Mouse (Mus musculus) forebrain, embryonic 13.5 days (tissue): ENCODE measurements at regions not wholly inside any gene's neighbourhood (a gene's known extent, or its start where the extent isn't known, plus 50 kb on each side); places are given as distances from the start of the nearest gene placed in this dataset.

Experiments
- ATAC-seq: fragments of 200-750 bp; cut with Nextera tagmentation; 2 replicates; pipeline ENCODE4 v1.8.0; 2017
- H3K27ac ChIP-seq: fragments of 300-500 bp; sonication (generic); 2 replicates; pipeline ENCODE4 v1.5.1; 2015; ENCODE audit warnings: inconsistent platforms, mild to moderate bottlenecking, moderate library complexity
- H3K27me3 ChIP-seq: fragments of 300-500 bp; sonication (generic); 2 replicates; pipeline ENCODE4 v1.6.1; 2015; ENCODE audit warnings: mild to moderate bottlenecking, inconsistent platforms
- H3K36me3 ChIP-seq: fragments of 300-500 bp; sonication (generic); 2 replicates; pipeline ENCODE4 v1.6.1; 2015; ENCODE audit warnings: mild to moderate bottlenecking, inconsistent platforms; ENCODE audit not compliant: poor library complexity, severe bottlenecking
- H3K4me1 ChIP-seq: fragments of 300-500 bp; sonication (generic); 2 replicates; pipeline ENCODE4 v1.6.1; 2015; ENCODE audit warnings: inconsistent platforms
- H3K4me2 ChIP-seq: fragments of 300-500 bp; sonication (generic); 2 replicates; pipeline ENCODE4 v1.6.1; 2015; ENCODE audit warnings: inconsistent platforms, mild to moderate bottlenecking, moderate library complexity
- H3K4me3 ChIP-seq: fragments of 300-500 bp; sonication (generic); 2 replicates; pipeline ENCODE4 v1.5.1; 2015; ENCODE audit warnings: mild to moderate bottlenecking, inconsistent platforms
- H3K9ac ChIP-seq: fragments of 300-500 bp; sonication (generic); 2 replicates; pipeline ENCODE4 v1.6.1; 2015; ENCODE audit warnings: mild to moderate bottlenecking, inconsistent platforms
- H3K9me3 ChIP-seq: fragments of 300-500 bp; sonication (generic); replicated peaks from 2 replicates; pipeline ENCODE4 v1.6.1; 2016; ENCODE audit warnings: inconsistent platforms
- WGBS: fragments of 180-500 bp; shearing (Covaris S2); methylation state at CpG from one replicate; pipeline ENCODE4 v1.1.7; 2015; 5-methylcytosine and 5-hydroxymethylcytosine counted together

GRCm38 (mm10) chr11:18749265-18750079 lies 269.3 kb downstream of the Meis1 start:
- H3K9me3 ChIP-seq, result no peaks in the 10 kb centered on the region
- 0 out of 2 replicates have a peak, but pooled peaks have one; percentile 19 for ATAC-seq
- H3K27me3 ChIP-seq, result peaks cover 21% of the 10 kb centered on the region; the same call in 1 of the 2 replicates
- H3K4me1 ChIP-seq, result peaks cover 70% of the 10 kb centered on the region
- no peak overlapping the region for H3K4me2 ChIP-seq
- H3K4me3 ChIP-seq, result no peak overlapping the region
- peak overlapping the region; percentile 25; the same call in 1 of the 2 replicates for H3K27ac ChIP-seq
- H3K36me3 ChIP-seq, result no peaks in the 10 kb centered on the region
- 38% methylated on average over 9 of the region's 9 CpGs for WGBS
- H3K9ac ChIP-seq, result no peak overlapping the region

DNA sequence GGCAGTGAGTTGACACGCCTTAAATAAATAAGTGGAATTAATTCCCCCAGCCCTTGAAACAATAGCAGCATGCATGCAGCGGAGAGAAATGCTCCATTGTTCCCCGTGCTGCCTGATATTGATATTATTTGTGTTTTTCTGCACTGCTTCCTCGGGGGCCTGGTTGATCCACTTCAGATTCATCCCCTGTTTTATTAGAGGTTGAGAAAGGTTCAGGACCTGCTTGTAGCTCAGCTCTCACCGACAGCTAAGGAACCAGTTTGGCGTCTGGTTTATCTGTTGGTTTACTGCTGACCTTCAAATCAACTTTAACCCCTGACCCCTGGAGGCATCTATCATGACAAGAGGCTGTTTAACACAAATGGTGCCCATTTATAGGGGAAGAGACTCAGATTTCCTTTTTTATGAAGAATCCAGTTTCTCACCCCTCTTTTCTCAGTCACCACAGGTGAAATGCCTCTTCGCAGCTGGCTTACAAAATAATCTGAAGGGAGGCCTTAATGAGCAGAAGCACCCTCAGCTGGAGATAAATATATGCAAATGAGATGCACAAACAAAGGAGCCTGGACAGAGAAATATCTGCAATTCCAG lies 270.8 kb downstream of the Meis1 start:
- Histone ChIP-seq H3K36me3 (no peaks in the 10 kb centered on the region), H3K4me2 (0 out of 2 replicates have a peak overlapping the region, but pooled peaks have one; percentile 12), H3K27me3 (peaks cover 15% of the 10 kb centered on the region; the same call in 1 of the 2 replicates), H3K9me3 (no peaks in the 10 kb centered on the region), H3K27ac (peak overlapping the region; percentile 55), H3K4me3 (no peak overlapping the region), H3K9ac (no peak overlapping the region), H3K4me1 (peaks cover 61% of the 10 kb centered on the region)
- 10% methylated on average over 7 of the region's 7 CpGs for WGBS
- ATAC-seq, result peak; percentile 50; the same call in 1 of the 2 replicates

DNA sequence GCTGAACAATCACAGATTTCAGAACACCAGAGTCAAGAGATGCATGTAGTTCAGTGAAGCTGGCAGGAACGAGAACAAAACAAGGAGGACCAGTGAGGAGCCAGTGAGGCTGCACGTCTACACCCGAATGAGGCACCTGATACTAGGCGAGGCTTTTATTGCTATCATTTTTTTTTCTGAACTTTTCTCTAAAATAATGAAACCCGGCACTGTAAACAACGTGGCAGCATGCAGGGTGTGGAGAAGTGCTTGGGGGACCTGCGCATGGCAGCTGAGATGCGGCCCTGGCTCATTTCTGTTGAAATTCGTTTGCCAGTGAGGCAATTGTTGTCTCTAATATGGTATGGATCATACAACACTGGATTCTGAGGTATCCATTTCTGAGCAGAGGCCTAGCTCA lies 271.4 kb downstream of the Meis1 start:
- no peaks in the 10 kb centered on the region for H3K36me3 ChIP-seq

GRCm38 (mm10) chr11:18746486-18746885 lies 272.3 kb downstream of the Meis1 start:
- no peak for ATAC-seq
- H3K9ac ChIP-seq, result no peak overlapping the region
- WGBS, result 45% methylated on average over 5 of the region's 5 CpGs
- 0 out of 2 replicates have a peak, but pooled peaks cover 8% of the 10 kb centered on the region for H3K27me3 ChIP-seq
- H3K36me3 ChIP-seq, result no peaks in the 10 kb centered on the region
- no peak overlapping the region for H3K4me3 ChIP-seq
- H3K4me1 ChIP-seq, result peaks cover 49% of the 10 kb centered on the region
- H3K9me3 ChIP-seq, result no peaks in the 10 kb centered on the region
- H3K27ac ChIP-seq, result no peak overlapping the region
- H3K4me2 ChIP-seq, result no peak overlapping the region

More for the DNA sequence above, 271.4 kb downstream of the Meis1 start:
- H3K27ac ChIP-seq, result peak overlapping the region; percentile 55; the same call in 1 of the 2 replicates
- H3K4me2 ChIP-seq, result no peak overlapping the region
- no peak overlapping the region for H3K4me3 ChIP-seq
- 49% methylated on average over 9 of the region's 9 CpGs for WGBS
- H3K9me3 ChIP-seq, result no peaks in the 10 kb centered on the region
- no peak for ATAC-seq
- no peak overlapping the region for H3K9ac ChIP-seq
- H3K27me3 ChIP-seq, result peaks cover 9% of the 10 kb centered on the region; the same call in 1 of the 2 replicates
- peaks cover 57% of the 10 kb centered on the region for H3K4me1 ChIP-seq

GRCm38 (mm10) chr11:18745840-18746239 lies 272.9 kb downstream of the Meis1 start:
- Histone ChIP-seq H3K36me3 (no peaks in the 10 kb centered on the region), H3K9ac (no peak overlapping the region), H3K27me3 (0 out of 2 replicates have a peak, but pooled peaks cover 8% of the 10 kb centered on the region), H3K4me1 (peaks cover 42% of the 10 kb centered on the region), H3K9me3 (no peaks in the 10 kb centered on the region), H3K4me3 (no peak overlapping the region), H3K4me2 (no peak overlapping the region), H3K27ac (no peak overlapping the region)
- WGBS, result 68% methylated on average over 10 of the region's 10 CpGs
- ATAC-seq, result no peak

DNA sequence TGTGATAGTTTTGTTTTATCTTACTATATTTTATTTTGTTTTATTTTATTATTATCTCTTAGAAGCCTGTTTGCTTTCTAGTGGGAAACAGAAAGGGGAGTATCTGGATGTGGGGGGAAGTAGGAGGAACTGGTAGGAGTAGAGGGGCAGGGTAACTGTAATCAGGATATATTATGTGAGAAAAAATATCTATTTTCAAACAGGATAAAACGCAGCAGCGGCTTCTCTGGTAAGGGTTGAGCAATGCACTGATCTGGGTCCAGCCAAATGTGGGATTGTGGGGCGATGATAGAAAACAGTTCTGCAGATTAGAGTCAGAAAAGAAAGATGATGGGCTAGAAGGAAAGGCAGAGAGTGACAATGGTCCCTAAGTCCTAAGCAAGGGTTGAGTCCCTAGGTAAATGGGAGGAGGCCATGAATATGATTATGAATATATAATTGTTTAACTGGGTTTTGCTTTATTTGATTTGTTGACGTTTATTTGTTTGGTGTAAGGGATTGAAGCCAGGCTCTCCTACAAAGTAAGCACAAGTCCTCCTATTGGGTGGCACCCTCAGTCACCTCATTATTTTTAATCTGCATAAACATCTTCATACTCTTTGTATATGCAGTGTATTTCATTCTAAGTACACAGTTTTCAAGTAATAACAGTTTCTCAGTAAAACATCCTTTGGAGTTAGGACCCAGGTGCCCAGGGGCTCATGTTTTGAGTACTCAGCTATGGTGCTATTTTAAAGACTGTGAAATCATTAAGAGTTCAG lies 283.7 kb downstream of the Meis1 start:
- 97% methylated on average over 4 of the region's 4 CpGs for WGBS
- H3K4me3 ChIP-seq, result no peak overlapping the region
- no peaks in the 10 kb centered on the region for H3K4me1 ChIP-seq
- H3K27ac ChIP-seq, result no peak overlapping the region
- no peaks in the 10 kb centered on the region for H3K36me3 ChIP-seq
- no peaks in the 10 kb centered on the region for H3K9me3 ChIP-seq
- H3K4me2 ChIP-seq, result no peak overlapping the region
- no peak for ATAC-seq
- no peaks in the 10 kb centered on the region for H3K27me3 ChIP-seq
- H3K9ac ChIP-seq, result no peak overlapping the region

GRCm38 (mm10) chr11:18734075-18734474 lies 284.7 kb downstream of the Meis1 start:
- ATAC-seq, result no peak
- Histone ChIP-seq H3K27ac (no peak overlapping the region), H3K4me2 (no peak overlapping the region), H3K36me3 (no peaks in the 10 kb centered on the region), H3K4me1 (no peaks in the 10 kb centered on the region), H3K9me3 (no peaks in the 10 kb centered on the region), H3K9ac (no peak overlapping the region), H3K4me3 (no peak overlapping the region), H3K27me3 (no peaks in the 10 kb centered on the region)
- 100% methylated on average over 1 of the region's 1 CpGs for WGBS

- ATAC-seq, result no peak
- WGBS, result 49% methylated on average over 4 of the region's 4 CpGs
Observed at GRCm38 (mm10) chr11:18729742-18730141, 289.0 kb downstream of the Meis1 start.

DNA sequence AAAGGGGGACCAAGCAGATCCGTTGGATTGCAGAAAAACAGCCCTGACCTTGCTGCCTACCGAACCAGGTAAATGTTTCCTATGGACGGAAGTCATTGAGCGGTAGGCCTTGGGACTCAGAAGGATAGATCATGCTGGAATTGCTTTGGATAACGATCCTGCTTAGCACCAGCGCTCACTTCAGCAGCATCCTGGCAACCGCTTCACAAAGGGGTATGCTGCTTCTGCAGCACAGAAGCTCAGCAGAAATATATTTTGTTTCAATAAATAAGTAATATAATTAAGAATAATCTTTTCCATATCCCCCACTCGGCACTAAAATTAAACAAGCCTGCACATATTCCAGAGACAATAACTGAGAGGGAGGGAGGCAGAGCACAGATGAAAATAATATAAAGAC lies 296.0 kb downstream of the Meis1 start:
- H3K4me2 ChIP-seq, result no peak overlapping the region
- no peak overlapping the region for H3K4me3 ChIP-seq
- WGBS, result 73% methylated on average over 8 of the region's 8 CpGs
- no peaks in the 10 kb centered on the region for H3K27me3 ChIP-seq
- H3K36me3 ChIP-seq, result no peaks in the 10 kb centered on the region
- no peaks in the 10 kb centered on the region for H3K4me1 ChIP-seq
- H3K9me3 ChIP-seq, result no peaks in the 10 kb centered on the region
- no peak overlapping the region for H3K27ac ChIP-seq
- no peak overlapping the region for H3K9ac ChIP-seq
- ATAC-seq, result no peak

More at GRCm38 (mm10) chr11:18729742-18730141, 289.0 kb downstream of the Meis1 start:
- Histone ChIP-seq H3K9ac (no peak overlapping the region), H3K27ac (no peak overlapping the region), H3K27me3 (no peaks in the 10 kb centered on the region), H3K4me3 (no peak overlapping the region), H3K4me1 (no peaks in the 10 kb centered on the region), H3K36me3 (no peaks in the 10 kb centered on the region), H3K4me2 (no peak overlapping the region), H3K9me3 (no peaks in the 10 kb centered on the region)

DNA sequence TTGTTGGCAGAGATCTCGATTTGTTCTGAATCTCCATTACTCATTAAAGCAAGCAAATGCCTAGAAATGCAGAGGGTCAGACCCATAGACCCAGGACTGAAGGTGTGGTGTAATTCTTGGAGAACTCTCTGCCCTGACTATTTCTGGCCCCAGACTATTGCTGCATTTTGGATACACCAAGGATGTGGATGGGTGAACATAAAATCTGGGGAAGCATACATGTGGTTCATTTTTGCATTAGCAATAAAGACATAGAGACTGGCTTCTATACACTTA lies 303.0 kb downstream of the Meis1 start:
- H3K4me3 ChIP-seq, result no peak overlapping the region
- no peak; the same call in 1 of the 2 replicates for ATAC-seq
- H3K36me3 ChIP-seq, result no peaks in the 10 kb centered on the region
- H3K9me3 ChIP-seq, result no peaks in the 10 kb centered on the region
- no peak overlapping the region for H3K9ac ChIP-seq
- no peak overlapping the region for H3K4me2 ChIP-seq
- peaks cover 21% of the 10 kb centered on the region for H3K4me1 ChIP-seq
- WGBS, result 18% methylated on average over 1 of the region's 1 CpGs
- no peaks in the 10 kb centered on the region for H3K27me3 ChIP-seq
- H3K27ac ChIP-seq, result no peak overlapping the region

DNA sequence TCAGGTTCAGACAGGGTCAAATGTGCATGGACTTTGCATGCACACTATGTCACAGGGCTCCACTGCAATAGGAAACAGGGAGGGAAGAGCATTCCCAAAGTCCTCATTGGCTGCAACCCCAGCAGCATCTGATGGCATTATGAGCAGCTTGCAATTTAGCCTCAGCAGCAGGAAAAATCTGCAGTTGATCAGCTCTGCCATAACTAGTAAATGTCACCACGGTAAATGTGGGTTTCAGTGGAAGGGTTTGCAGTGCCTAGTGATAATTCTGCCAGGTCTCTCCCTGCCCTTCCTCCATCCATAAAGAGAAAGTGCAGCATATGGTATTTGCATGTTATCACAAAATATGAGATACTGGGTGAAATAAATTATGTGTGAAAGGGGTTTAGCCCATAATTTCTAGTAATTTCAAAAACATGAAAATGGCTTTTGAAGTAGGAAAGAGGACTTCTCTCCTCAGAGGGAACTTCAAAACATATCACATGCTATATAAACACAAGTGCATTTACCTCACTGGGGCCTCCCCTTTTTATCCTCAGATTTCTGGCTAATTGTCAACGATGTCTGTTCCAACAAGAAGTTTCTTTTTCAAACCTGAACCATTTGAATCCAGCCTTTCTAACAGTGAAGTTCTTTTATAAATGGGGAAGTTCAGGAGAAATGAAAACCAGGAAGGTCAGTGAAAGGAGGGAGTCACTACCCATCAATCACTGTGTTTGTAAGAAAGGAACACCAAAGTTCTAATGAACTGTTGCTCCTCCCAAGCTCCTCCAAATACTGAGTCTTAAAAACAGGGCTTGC lies 303.5 kb downstream of the Meis1 start:
- peaks cover 21% of the 10 kb centered on the region for H3K4me1 ChIP-seq
- no peaks in the 10 kb centered on the region for H3K36me3 ChIP-seq
- no peak overlapping the region for H3K4me3 ChIP-seq
- no peak overlapping the region for H3K27ac ChIP-seq
- ATAC-seq, result peak; percentile 71
- WGBS, result 37% methylated on average over 2 of the region's 2 CpGs
- no peak overlapping the region for H3K9ac ChIP-seq
- H3K27me3 ChIP-seq, result no peaks in the 10 kb centered on the region
- H3K4me2 ChIP-seq, result no peak overlapping the region
- H3K9me3 ChIP-seq, result no peaks in the 10 kb centered on the region
